Mouse (Mus musculus): Measurements from ENCODE around the gene Cyp2b19. TPM values are rescaled to one million over a fixed set of nuclear protein-coding genes. Genes with fewer than 3 reads are reported as not detected.

Cyp2b19 gene
- not detected in 2 replicates for polyA plus RNA-seq (2016; fragmentation: Nextera tagmentation; extraction: Ambion mirVana)

GRCm38 (mm10) chr7:26756842-26757241, at the start of gene Cyp2b19:
TSS of gene Cyp2b19 (plus strand) at chr7:26757142.
- Histone ChIP-seq H3K9ac (replicated peaks) (no peak within 1 kb of the TSS), H3K4me3 (replicated peaks) (no peak within 1 kb of the TSS), H3K36me3 (no peaks in the 10 kb centered on the region), H3K9me3 (peaks cover 22% of the 10 kb centered on the region; the same call in 1 of the 2 replicates), H3K4me1 (replicated peaks) (no peaks in the 10 kb centered on the region), H3K27me3 (no peaks in the 10 kb centered on the region), H3K27ac (no peak within 1 kb of the TSS), H3K4me2 (no peak within 1 kb of the TSS)
- no peak for ATAC-seq (ENCODE audit: insufficient number of reproducible peaks, insufficient read depth, low FRiP score, low TSS enrichment, low read depth)
- 79% methylated on average over 2 of the region's 2 CpGs for WGBS

DNA sequence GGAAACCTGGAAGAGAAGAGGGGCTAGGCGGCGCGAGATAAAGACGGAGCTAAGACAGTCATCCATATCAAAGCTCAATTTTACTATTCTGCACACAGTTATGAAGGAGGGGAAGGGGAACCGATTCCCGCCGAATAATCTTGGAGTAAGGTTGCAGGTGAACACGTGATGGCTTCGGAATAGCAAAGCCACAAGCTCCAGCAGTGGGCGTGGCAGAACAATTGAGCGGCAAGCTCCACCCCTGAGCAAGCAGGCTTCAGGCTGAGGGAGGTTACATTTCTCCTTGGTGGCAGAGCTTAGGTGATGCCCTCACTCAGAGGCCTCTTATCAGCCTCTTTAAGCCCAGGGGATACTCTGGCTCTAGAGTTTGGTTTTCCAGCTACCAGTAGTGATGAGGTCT, 45.9 kb upstream of the Cyp2b19 start:
- Histone ChIP-seq H3K9me3 (peaks cover 10% of the 10 kb centered on the region; the same call in 1 of the 2 replicates), H3K27ac (no peak overlapping the region), H3K9ac (replicated peaks) (no peak overlapping the region), H3K4me1 (replicated peaks) (no peaks in the 10 kb centered on the region), H3K27me3 (no peaks in the 10 kb centered on the region), H3K4me2 (no peak overlapping the region), H3K36me3 (no peaks in the 10 kb centered on the region), H3K4me3 (replicated peaks) (no peak overlapping the region)
- 93% methylated on average over 11 of the region's 11 CpGs for WGBS
- ATAC-seq (ENCODE audit: insufficient number of reproducible peaks, insufficient read depth, low FRiP score, low TSS enrichment, low read depth) = no peak

DNA sequence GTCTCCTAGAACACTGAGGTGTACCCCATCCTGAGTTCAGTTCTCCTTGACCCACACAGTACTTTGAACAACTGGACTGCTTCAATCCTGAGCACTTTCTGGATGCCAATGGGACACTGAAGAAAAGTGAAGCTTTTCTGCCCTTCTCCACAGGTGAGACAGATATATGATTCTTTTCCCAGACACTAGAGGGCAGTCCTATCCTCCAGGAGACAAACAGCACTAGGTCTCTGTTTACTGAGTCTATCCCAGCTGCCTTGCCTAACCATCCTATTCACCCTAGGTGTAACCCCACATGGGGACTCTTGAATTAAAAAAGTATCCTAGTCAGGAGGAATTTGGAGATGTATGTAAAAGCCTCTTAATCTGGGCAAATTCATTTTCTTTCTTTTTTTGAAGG, 18.0 kb upstream of the Cyp2b19 start:
- H3K4me3 ChIP-seq (replicated peaks) = no peak overlapping the region
- no peaks in the 10 kb centered on the region for H3K4me1 ChIP-seq (replicated peaks)
- H3K27me3 ChIP-seq = no peaks in the 10 kb centered on the region
- no peaks in the 10 kb centered on the region for H3K36me3 ChIP-seq
- H3K4me2 ChIP-seq = no peak overlapping the region
- H3K9ac ChIP-seq (replicated peaks) = no peak overlapping the region
- no peak for ATAC-seq (ENCODE audit: insufficient number of reproducible peaks, insufficient read depth, low FRiP score, low TSS enrichment, low read depth)
- H3K27ac ChIP-seq = no peak overlapping the region
- H3K9me3 ChIP-seq = 0 out of 2 replicates have a peak, but pooled peaks cover 3% of the 10 kb centered on the region

GRCm38 (mm10) chr7:26743948-26744347, 13.0 kb upstream of the Cyp2b19 start:
- no peaks in the 10 kb centered on the region for H3K27me3 ChIP-seq
- H3K4me1 ChIP-seq (replicated peaks) = no peaks in the 10 kb centered on the region
- no peak overlapping the region for H3K27ac ChIP-seq
- no peaks in the 10 kb centered on the region for H3K36me3 ChIP-seq
- WGBS = 80% methylated on average over 4 of the region's 4 CpGs
- no peak overlapping the region for H3K4me2 ChIP-seq
- no peak overlapping the region for H3K9ac ChIP-seq (replicated peaks)
- ATAC-seq (ENCODE audit: insufficient number of reproducible peaks, insufficient read depth, low FRiP score, low TSS enrichment, low read depth) = no peak
- H3K9me3 ChIP-seq = no peaks in the 10 kb centered on the region
- no peak overlapping the region for H3K4me3 ChIP-seq (replicated peaks)

- no peak for ATAC-seq (ENCODE audit: insufficient number of reproducible peaks, insufficient read depth, low FRiP score, low TSS enrichment, low read depth)
- no peaks in the 10 kb centered on the region for H3K4me1 ChIP-seq (replicated peaks)
- WGBS = 60% methylated on average over 1 of the region's 1 CpGs
- H3K27ac ChIP-seq = no peak overlapping the region
- H3K4me3 ChIP-seq (replicated peaks) = no peak overlapping the region
- H3K4me2 ChIP-seq = no peak overlapping the region
- no peaks in the 10 kb centered on the region for H3K9me3 ChIP-seq
- no peak overlapping the region for H3K9ac ChIP-seq (replicated peaks)
- no peaks in the 10 kb centered on the region for H3K36me3 ChIP-seq
- H3K27me3 ChIP-seq = no peaks in the 10 kb centered on the region
These were observed 11.5 kb upstream of the Cyp2b19 start for GRCm38 (mm10) chr7:26745486-26745885.

DNA sequence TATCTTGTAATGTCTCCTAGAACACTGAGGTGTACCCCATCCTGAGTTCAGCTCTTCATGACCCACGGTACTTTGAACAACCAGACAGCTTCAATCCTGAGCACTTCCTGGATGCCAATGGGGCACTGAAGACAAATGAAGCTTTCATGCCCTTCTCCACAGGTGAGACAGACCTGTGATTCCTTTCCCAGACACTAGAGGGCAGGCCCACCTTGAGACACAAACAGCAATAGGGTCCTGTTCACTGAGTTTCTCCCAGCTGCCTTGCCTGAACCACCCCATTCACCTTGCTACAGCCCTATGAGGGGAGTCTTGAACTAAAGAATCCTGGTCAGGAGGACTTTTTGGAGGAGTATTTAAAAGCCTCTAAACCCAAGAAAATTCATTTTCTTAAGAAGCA, 10.1 kb downstream of the Cyp2b19 start:
- H3K27me3 ChIP-seq = no peaks in the 10 kb centered on the region
- H3K9me3 ChIP-seq = no peaks in the 10 kb centered on the region
- no peaks in the 10 kb centered on the region for H3K4me1 ChIP-seq (replicated peaks)
- 71% methylated on average over 1 of the region's 1 CpGs for WGBS
- H3K4me2 ChIP-seq = no peak overlapping the region
- no peak for ATAC-seq (ENCODE audit: insufficient number of reproducible peaks, insufficient read depth, low FRiP score, low TSS enrichment, low read depth)
- no peaks in the 10 kb centered on the region for H3K36me3 ChIP-seq
- no peak overlapping the region for H3K4me3 ChIP-seq (replicated peaks)
- H3K27ac ChIP-seq = no peak overlapping the region
- no peak overlapping the region for H3K9ac ChIP-seq (replicated peaks)

DNA sequence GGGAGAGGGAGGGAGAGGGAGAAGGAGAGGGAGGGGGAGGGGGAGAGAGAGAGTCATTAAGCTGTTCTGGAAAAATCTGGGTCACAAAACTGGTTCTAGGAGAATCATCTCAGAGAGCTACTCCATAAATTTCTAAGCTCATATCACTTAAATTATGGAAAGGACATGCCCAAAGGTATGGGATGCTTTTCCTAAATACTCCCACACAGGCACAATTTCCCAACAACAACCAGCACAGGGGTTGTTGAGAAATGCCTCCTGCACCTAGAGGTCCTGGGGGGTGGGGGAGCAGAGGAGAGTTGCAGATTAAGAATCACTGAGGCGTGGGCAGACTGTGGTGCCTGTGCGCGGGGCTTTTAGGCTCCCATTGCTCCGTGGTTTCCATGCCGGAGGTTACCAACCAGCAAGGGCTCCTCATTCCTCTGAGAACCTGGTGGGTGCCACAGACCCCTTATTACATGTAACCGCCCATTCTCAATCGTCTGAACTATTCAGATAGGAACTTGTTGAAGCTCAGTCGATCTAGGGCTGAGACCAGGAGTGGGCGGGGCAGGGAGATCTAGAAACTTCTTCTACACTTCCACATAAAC, 13.0 kb downstream of the Cyp2b19 start:
- ATAC-seq (ENCODE audit: insufficient number of reproducible peaks, insufficient read depth, low FRiP score, low TSS enrichment, low read depth) = no peak
- 84% methylated on average over 9 of the region's 9 CpGs for WGBS
- Histone ChIP-seq H3K9ac (replicated peaks) (no peak overlapping the region), H3K27me3 (no peaks in the 10 kb centered on the region), H3K36me3 (no peaks in the 10 kb centered on the region), H3K4me3 (replicated peaks) (no peak overlapping the region), H3K4me2 (no peak overlapping the region), H3K27ac (no peak overlapping the region), H3K4me1 (replicated peaks) (no peaks in the 10 kb centered on the region), H3K9me3 (no peaks in the 10 kb centered on the region)

DNA sequence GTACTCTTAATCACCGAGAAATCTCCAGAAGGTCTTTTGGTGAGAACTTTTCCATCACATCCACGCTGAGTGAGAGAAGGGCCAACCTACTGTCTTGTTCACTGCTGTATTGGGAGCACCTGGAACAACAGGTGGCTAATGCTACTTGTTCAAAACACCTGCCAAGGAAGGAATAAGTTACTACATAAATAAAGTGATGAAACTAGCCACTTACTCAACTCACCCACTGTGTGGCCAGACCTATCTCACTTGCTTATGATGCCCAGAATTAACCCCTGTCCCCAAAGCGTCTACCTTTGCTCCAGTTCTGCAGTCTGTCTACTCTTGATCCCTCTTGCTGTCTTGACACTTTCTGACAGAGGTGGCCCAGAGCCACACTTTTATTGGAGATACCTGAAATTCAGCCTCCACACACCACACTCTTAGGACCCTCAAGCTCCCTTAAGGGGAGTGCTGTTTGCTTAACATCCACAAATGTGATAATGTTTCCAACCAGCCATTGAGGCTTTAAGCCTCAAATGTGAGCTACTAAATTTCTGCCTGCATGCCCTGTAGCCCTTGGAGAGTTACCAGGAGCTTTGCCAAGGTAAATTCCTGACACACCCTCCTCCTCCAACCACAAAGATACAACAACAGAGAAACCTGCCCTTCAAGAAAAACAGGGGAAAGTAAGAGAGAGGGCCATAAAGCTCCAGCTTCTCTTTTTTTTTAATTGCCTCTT, 16.1 kb downstream of the Cyp2b19 start:
- WGBS = 78% methylated on average over 3 of the region's 3 CpGs
- Histone ChIP-seq H3K9ac (replicated peaks) (no peak overlapping the region), H3K4me2 (no peak overlapping the region), H3K9me3 (no peaks in the 10 kb centered on the region), H3K27ac (no peak overlapping the region), H3K36me3 (no peaks in the 10 kb centered on the region), H3K4me3 (replicated peaks) (no peak overlapping the region), H3K27me3 (no peaks in the 10 kb centered on the region), H3K4me1 (replicated peaks) (no peaks in the 10 kb centered on the region)
- no peak for ATAC-seq (ENCODE audit: insufficient number of reproducible peaks, insufficient read depth, low FRiP score, low TSS enrichment, low read depth)

- no peak overlapping the region for H3K4me2 ChIP-seq
- no peak overlapping the region for H3K27ac ChIP-seq
- H3K36me3 ChIP-seq = no peaks in the 10 kb centered on the region
- ATAC-seq (ENCODE audit: insufficient number of reproducible peaks, insufficient read depth, low FRiP score, low TSS enrichment, low read depth) = no peak
- peaks cover 7% of the 10 kb centered on the region; the same call in 1 of the 2 replicates for H3K27me3 ChIP-seq
- H3K4me3 ChIP-seq (replicated peaks) = no peak overlapping the region
- no peaks in the 10 kb centered on the region for H3K4me1 ChIP-seq (replicated peaks)
- WGBS = 22% methylated on average over 5 of the region's 6 CpGs
- H3K9me3 ChIP-seq = no peaks in the 10 kb centered on the region
- H3K9ac ChIP-seq (replicated peaks) = no peak overlapping the region
These were observed 18.9 kb downstream of the Cyp2b19 start for GRCm38 (mm10) chr7:26775866-26776265.

- Histone ChIP-seq H3K27me3 (peaks cover 7% of the 10 kb centered on the region; the same call in 1 of the 2 replicates), H3K36me3 (no peaks in the 10 kb centered on the region), H3K4me3 (replicated peaks) (no peak overlapping the region), H3K9me3 (no peaks in the 10 kb centered on the region), H3K4me2 (no peak overlapping the region), H3K9ac (replicated peaks) (no peak overlapping the region), H3K4me1 (replicated peaks) (no peaks in the 10 kb centered on the region), H3K27ac (no peak overlapping the region)
- no peak for ATAC-seq (ENCODE audit: insufficient number of reproducible peaks, insufficient read depth, low FRiP score, low TSS enrichment, low read depth)
- 45% methylated on average over 2 of the region's 2 CpGs for WGBS
These were observed 20.9 kb downstream of the Cyp2b19 start for GRCm38 (mm10) chr7:26777806-26778205.

DNA sequence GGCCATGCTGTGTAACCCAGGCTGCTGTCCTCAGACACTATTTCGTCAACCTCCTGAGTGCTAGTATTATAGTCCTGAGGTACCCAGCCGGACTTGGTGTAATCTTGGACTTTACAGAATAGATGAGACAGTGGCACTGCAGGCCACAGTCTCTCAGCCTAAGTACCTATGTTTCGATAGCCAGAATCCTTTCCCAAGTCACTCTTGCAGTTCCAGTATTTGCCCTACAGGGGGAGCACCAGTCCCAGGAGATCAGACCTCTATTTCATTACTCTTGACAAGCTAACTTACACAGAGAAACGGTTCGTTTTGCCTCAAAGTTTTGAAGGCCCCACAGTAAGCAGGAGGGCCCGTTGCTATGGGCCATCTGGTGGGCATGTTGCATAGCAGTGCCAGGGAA, 21.5 kb downstream of the Cyp2b19 start:
- WGBS = 30% methylated on average over 6 of the region's 6 CpGs

More for the DNA sequence above, 21.5 kb downstream of the Cyp2b19 start:
- Histone ChIP-seq H3K36me3 (no peaks in the 10 kb centered on the region), H3K27me3 (peaks cover 7% of the 10 kb centered on the region; the same call in 1 of the 2 replicates), H3K9ac (replicated peaks) (no peak overlapping the region), H3K9me3 (no peaks in the 10 kb centered on the region), H3K27ac (no peak overlapping the region), H3K4me2 (no peak overlapping the region), H3K4me1 (replicated peaks) (no peaks in the 10 kb centered on the region), H3K4me3 (replicated peaks) (no peak overlapping the region)
- no peak for ATAC-seq (ENCODE audit: insufficient number of reproducible peaks, insufficient read depth, low FRiP score, low TSS enrichment, low read depth)

All from limb, embryonic 12.5 days (tissue).